Mouse (Mus musculus): Measurements from ENCODE around the gene Fam166a. TPM values are rescaled to one million over a fixed set of nuclear protein-coding genes. Genes with fewer than 3 reads are reported as not detected.
"Not testable (repeated sequence)": the region's sequence is repeated elsewhere in the genome, so short reads cannot be mapped to it uniquely, and the experiment has no call there.

Gene Fam166a
- total RNA-seq, 2 experiments from 2014 or later, result not detected

GRCm38 (mm10) chr2:25242101-25242506 is 23.6 kb downstream of the Fam166a start, which contains the start of the genes Rnf208 and Cysrt1:
Gene Rnf208 (plus strand): TSS chr2:25242255.
Gene Cysrt1 (minus strand): TSS chr2:25242452.
- no peak for DNase-seq

DNA sequence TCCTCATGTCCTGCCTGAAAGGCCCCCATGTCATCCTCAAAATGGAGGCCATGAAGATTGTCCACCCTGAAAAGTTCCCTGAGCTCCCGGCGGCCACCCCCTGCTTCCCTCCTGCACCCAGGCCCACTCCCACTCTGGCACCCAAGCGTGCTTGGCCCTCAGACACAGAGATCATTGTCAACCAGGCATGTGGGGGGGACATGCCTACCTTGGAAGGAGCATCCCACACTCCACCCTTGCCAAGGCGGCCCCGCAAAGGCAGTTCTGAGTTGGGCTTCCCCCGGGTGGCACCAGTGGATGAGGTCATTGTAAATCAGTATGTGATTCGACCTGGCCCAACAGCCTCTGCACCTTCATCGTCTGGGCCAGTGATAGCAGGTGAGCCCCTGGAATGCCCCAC is 24.8 kb downstream of the Fam166a start:
- no peak for DNase-seq

- no peak for DNase-seq
Measured at GRCm38 (mm10) chr2:25244144-25244543, 25.6 kb downstream of the Fam166a start.

- no peak for DNase-seq
Measured at GRCm38 (mm10) chr2:25246183-25247072, 27.9 kb downstream of the Fam166a start, which contains the start of gene AL732309.1. Gene AL732309.1 (minus strand): TSS chr2:25246863.

GRCm38 (mm10) chr2:25252331-25252730 is 33.8 kb downstream of the Fam166a start:
- no peak for DNase-seq

DNA sequence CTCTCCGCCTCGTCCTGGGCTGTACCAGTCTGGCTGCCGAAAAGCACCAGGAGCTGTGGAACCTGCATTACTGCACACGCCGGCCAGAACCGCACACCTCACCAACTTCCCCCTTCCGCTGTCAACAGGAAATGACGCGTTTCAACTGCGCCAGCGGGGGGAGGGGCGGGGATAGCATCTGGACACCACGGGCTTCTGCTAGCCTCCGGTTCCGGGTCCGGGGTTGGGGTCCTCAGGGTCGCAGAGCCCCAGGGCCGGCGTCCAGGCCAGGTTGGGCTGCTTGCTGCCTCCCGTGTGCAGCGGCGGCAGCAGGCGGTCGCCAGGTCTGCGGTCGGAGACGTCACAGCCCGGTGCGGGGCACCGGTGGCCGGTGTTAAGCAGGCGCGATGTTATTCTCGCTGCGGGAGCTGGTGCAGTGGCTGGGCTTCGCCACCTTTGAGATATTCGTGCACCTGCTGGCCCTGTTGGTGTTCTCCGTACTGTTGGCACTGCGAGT is 36.8 kb downstream of the Fam166a start, which contains the start of gene Tmem203:
Gene Tmem203 (plus strand): TSS at position 156 of the 496 bp plus-strand sequence.
- peak; percentile 78 for DNase-seq

- not testable (repeated sequence) for DNase-seq
Measured at GRCm38 (mm10) chr2:25256443-25257109, 38.0 kb downstream of the Fam166a start.

- not testable (repeated sequence) for DNase-seq
Measured at GRCm38 (mm10) chr2:25257250-25257649, 38.7 kb downstream of the Fam166a start.

GRCm38 (mm10) chr2:25258887-25259286 is 40.3 kb downstream of the Fam166a start:
- DNase-seq, result no peak

DNA sequence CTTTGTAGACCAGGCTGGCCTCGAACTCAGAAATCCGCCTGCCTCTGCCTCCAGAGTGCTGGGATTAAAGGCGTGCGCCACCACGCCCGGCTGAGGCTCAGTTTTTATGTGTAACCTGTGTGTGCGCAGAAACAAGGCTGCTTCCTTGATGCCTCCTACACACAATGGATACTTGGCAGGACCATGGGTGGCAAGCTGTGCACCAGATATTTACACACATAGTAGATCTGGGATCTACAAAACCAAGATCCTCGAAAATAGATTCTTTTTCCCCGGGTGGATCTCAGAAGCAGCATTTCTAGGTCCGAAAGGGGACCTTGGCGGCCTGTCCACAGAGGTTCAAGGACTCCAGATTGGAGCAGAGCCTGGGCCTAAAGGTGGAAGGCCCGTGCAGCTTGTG is 43.3 kb downstream of the Fam166a start:
- DNase-seq, result no peak

GRCm38 (mm10) chr2:25262291-25262767 is 43.8 kb downstream of the Fam166a start, which contains the start of gene Tprn:
Gene Tprn (plus strand): TSS chr2:25262618.
- peak; percentile 95 for DNase-seq

DNA sequence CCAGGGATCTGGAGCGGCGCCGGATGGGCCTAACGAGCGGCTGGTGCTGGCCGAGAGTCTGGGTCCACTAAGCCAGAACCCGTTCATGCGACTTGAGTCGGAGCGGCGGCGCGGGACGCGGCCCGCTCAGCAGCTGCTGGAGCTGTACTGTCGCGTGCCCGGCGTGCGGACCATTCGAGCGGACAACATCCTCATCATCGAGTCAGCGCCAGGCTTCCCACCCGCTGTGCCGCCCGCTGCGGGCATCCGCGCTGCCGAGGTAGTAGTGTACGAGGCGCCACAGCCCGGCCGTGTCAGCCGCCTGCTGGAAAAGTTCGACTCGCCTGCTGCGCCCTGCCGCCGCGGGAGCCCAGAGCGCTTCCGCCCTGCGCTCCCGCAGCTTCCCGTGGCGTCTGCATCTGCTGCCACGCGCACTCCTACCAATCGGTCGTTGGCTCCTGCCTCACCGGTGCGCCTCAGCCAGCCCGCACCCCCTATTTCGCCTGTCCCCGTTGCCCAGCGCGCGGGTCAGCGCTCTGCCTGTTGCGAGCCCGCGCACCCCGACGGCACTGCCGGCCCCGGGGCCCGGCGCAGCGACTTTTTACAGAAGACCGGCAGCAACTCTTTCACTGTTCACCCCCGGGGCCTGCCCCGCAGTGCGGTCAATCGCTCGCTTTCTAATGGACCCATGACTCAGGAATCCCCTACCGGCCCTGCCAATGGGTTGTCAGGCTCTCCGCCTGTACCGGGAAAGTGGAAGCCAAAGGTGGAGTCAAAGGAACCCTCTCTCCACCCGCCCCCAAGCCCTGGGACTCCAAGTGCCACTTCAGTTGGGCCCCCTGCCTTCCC is 44.5 kb downstream of the Fam166a start:
- peak; percentile 22 for DNase-seq

GRCm38 (mm10) chr2:25263623-25264285 is 45.2 kb downstream of the Fam166a start:
- DNase-seq, result no peak

- DNase-seq, result no peak
Measured at GRCm38 (mm10) chr2:25264286-25264660, 45.7 kb downstream of the Fam166a start.

DNA sequence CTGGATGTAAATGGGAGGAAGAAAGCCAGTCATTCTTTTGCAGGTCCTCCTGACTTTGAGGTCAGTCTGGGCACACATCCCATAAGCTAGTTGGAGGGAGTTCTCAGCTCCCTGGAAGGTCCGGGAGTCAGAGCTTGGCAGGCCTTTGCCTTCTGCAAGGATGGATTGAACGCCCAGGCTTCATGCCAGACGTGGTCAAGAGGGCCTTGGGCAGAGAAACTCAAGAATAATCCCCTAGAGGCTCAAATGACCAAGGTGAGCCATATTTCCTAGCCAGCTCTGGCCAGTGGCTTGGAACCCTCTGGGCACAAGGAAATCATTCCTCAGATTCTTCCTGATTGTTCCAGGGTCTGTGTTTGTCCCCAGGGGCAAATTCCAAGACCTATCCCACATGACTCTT is 46.3 kb downstream of the Fam166a start:
- DNase-seq, result no peak

- peak; percentile 16 for DNase-seq
Measured at GRCm38 (mm10) chr2:25265897-25266656, 47.5 kb downstream of the Fam166a start.

DNA sequence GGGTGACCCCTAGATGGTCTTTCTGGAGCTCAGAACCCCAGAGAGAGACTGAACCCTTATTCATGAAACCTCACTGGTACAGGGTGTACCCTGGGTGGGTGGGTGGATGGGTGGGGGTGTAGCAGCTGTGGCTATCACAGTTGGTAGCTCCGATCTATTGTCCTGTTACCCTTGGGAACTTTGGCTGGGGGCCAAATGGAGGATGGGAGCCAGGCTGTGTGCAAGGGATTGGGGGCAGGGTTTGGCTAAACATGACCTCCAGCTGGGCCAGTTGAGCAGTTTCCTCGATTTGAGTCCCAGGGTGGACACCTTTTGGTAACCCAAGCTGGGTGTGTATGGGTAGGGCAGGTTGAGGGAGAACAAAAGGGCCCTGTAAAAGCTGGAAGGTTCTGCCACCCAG is 48.2 kb downstream of the Fam166a start:
- peak; percentile 40 for DNase-seq

GRCm38 (mm10) chr2:25267241-25267640 is 48.7 kb downstream of the Fam166a start:
- no peak for DNase-seq

GRCm38 (mm10) chr2:25267746-25268309 is 49.3 kb downstream of the Fam166a start:
- DNase-seq, result no peak

Data from gastrocnemius, postnatal 25 days (tissue).